Mouse (Mus musculus): ENCODE measurements around the gene Adam1a.
"Not testable (repeated sequence)": the region's sequence is repeated elsewhere in the genome, so short reads cannot be mapped to it uniquely, and the experiment has no call there.

- TF ChIP-seq EP300 (IDR thresholded peaks at IDR 0.05; ENCODE audit: insufficient read depth, low read depth, low read length); CTCF (IDR thresholded peaks at IDR 0.05; ENCODE audit: low read depth, low read length): not testable (repeated sequence)
Observed at GRCm38 (mm10) chr5:121519758-121520157, 25.5 kb downstream of the Adam1a start.

Data from ES-Bruce4 (cell line).